Mouse (Mus musculus): ENCODE results near the gene Esp16. TPM values are rescaled to one million over a fixed set of nuclear protein-coding genes. Genes with fewer than 3 reads are reported as not detected.

The Esp16 gene
- not detected in 2 replicates for polyA plus RNA-seq (2015; fragmentation: Nextera tagmentation; extraction: Ambion mirVana)

DNA sequence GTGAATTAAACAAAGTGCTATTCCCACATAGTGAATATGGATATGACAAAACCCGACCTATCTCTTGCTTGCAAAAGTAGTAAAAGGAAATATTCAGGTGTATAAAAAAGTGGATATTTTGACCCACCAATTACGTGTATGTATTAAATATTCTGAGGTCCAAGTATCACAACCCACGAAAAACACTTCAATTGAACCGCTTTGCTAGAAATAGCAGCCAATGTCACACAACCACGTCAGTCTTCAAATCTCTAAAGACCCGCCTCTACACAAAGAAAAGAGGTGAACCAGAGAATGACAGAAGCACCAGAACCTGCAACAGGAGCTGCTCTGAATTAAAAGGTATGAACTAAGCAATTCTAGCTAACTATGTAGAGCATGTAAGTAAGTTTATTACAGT is at the start of gene Esp16:
Esp16 (plus strand) TSS at position 301 of the 400 bp plus-strand sequence.

Other genes starting within 250 kb of the Esp16 start
- gene Esp18, start 129.8 kb upstream of the Esp16 start, polyA plus RNA-seq (2015; fragmentation: Nextera tagmentation; extraction: Ambion mirVana), result not detected in 2 replicates
- not detected in 2 replicates for gene Esp15, start 104.8 kb downstream of the Esp16 start, polyA plus RNA-seq (2015; fragmentation: Nextera tagmentation; extraction: Ambion mirVana)